Mouse (Mus musculus) frontal cortex, adult (tissue): ENCODE data around the gene Galnt2.

ENCODE experiments used
- ATAC-seq: cut with Nextera tagmentation; 2 replicates; pipeline ENCODE4 v1.9.2; 2017; ENCODE audit warnings: mild to moderate bottlenecking, moderate library complexity, mixed read lengths; ENCODE audit not compliant: low TSS enrichment

The Galnt2 gene

GRCm38 (mm10) chr8:124231176-124231484 is at the start of gene Galnt2:
Gene Galnt2, plus strand, starts transcription at chr8:124231391.
- ATAC-seq, result peak; percentile 82

GRCm38 (mm10) chr8:124181751-124182150 is 49.4 kb upstream of the Galnt2 start:
- peak; percentile 50; the same call in 1 of the 2 replicates for ATAC-seq

GRCm38 (mm10) chr8:124182224-124182623 is 49.0 kb upstream of the Galnt2 start:
- ATAC-seq, result peak; percentile 47

- ATAC-seq, result peak; percentile 81
Observed at GRCm38 (mm10) chr8:124184078-124184477, 47.1 kb upstream of the Galnt2 start.

- ATAC-seq, result peak; percentile 23; the same call in 1 of the 2 replicates
Observed at GRCm38 (mm10) chr8:124184507-124184906, 46.7 kb upstream of the Galnt2 start.

- ATAC-seq, result no peak
Observed at GRCm38 (mm10) chr8:124185081-124185480, 46.1 kb upstream of the Galnt2 start.

- no peak for ATAC-seq
Observed at GRCm38 (mm10) chr8:124190388-124190787, 40.8 kb upstream of the Galnt2 start.

- ATAC-seq, result no peak
Observed at GRCm38 (mm10) chr8:124192242-124192641, 38.9 kb upstream of the Galnt2 start.

GRCm38 (mm10) chr8:124192976-124193375 is 38.2 kb upstream of the Galnt2 start:
- ATAC-seq, result peak; percentile 62

GRCm38 (mm10) chr8:124193992-124194391 is 37.2 kb upstream of the Galnt2 start:
- no peak for ATAC-seq

- no peak for ATAC-seq
Observed at GRCm38 (mm10) chr8:124196195-124196594, 35.0 kb upstream of the Galnt2 start.

- ATAC-seq, result no peak
Observed at GRCm38 (mm10) chr8:124196797-124197196, 34.4 kb upstream of the Galnt2 start.

- no peak for ATAC-seq
Observed at GRCm38 (mm10) chr8:124198230-124198629, 33.0 kb upstream of the Galnt2 start.

GRCm38 (mm10) chr8:124200400-124200799 is 30.8 kb upstream of the Galnt2 start:
- peak; percentile 72; the same call in 1 of the 2 replicates for ATAC-seq

GRCm38 (mm10) chr8:124201706-124202105 is 29.5 kb upstream of the Galnt2 start:
- ATAC-seq, result no peak

- no peak for ATAC-seq
Observed at GRCm38 (mm10) chr8:124202895-124203294, 28.3 kb upstream of the Galnt2 start.

GRCm38 (mm10) chr8:124204001-124204601 is 27.1 kb upstream of the Galnt2 start:
- peak; percentile 27; the same call in 1 of the 2 replicates for ATAC-seq

- ATAC-seq, result peak; percentile 41
Observed at GRCm38 (mm10) chr8:124212148-124212547, 19.0 kb upstream of the Galnt2 start.

GRCm38 (mm10) chr8:124216951-124217350 is 14.2 kb upstream of the Galnt2 start:
- ATAC-seq, result no peak

- no peak for ATAC-seq
Observed at GRCm38 (mm10) chr8:124229883-124230282, 1.3 kb upstream of the Galnt2 start.

GRCm38 (mm10) chr8:124230496-124231175 is 555 bp upstream of the Galnt2 start:
- peak; percentile 7; the same call in 1 of the 2 replicates for ATAC-seq

GRCm38 (mm10) chr8:124231485-124232279 is 491 bp downstream of the Galnt2 start:
- ATAC-seq, result peak; percentile 79; the same call in 1 of the 2 replicates

GRCm38 (mm10) chr8:124232280-124232600 is 1.0 kb downstream of the Galnt2 start:
- peak; percentile 27; the same call in 1 of the 2 replicates for ATAC-seq
